Mouse (Mus musculus): ENCODE measurements at regions not wholly inside any gene's neighbourhood (a gene's known extent, or its start where the extent isn't known, plus 50 kb on each side); places are given as distances from the start of the nearest gene placed in this dataset.
"Not testable (repeated sequence)": the region's sequence is repeated elsewhere in the genome, so short reads cannot be mapped to it uniquely, and the experiment has no call there.

DNA sequence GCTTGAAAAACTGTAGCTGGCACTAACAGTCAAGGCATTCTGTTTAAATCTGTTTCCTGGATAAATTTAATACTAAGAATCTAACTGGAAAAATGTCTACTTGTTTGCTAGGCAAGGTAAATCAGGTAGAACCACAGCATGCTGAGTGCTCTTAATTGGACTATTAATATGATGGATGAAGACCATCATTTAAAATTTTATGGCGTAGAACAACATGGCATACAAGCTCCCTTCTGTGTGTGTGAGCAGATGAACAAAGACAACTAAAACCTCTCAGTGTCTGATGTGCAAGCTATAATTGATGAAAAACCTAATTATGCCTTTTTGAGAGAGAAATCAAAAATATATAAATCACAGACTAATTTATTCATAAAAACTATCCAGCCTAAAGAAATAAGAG lies 705.7 kb upstream of the Cobl start:
- DNase-seq (ENCODE audit: low spot score in 2 of 2), result no peak

GRCm38 (mm10) chr11:13151901-13152300 lies 687.1 kb upstream of the Cobl start:
- DNase-seq (ENCODE audit: low spot score in 2 of 2), result no peak

DNA sequence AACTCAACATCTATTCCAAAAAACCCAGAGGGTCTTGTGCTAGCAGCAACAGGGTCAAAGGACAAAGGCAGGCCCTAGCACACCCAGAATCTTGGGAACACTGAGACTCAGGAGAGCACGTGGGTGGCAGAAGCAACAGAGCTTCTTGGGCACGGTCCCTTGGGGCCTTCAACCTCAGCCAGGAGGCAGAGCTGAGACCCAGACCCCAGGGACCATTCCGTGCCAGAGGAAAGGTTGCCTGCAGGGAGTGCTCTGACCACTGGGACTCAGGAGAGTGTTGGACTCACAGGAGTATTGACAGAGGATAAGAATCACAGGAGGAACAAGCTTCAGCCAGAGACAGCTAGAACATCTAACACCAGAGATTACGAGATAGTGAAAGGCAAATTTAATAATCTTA lies 678.0 kb upstream of the Cobl start:
- DNase-seq (ENCODE audit: low spot score in 2 of 2), result not testable (repeated sequence)

- DNase-seq (ENCODE audit: low spot score in 2 of 2), result no peak
Observed at GRCm38 (mm10) chr11:13126808-13127207, 662.0 kb upstream of the Cobl start.

GRCm38 (mm10) chr11:13112486-13112885 lies 647.7 kb upstream of the Cobl start:
- DNase-seq (ENCODE audit: low spot score in 2 of 2), result peak in 1 of 2 experiments; percentile 1

Data from right cerebral cortex, postnatal 36 days (tissue).